Mouse (Mus musculus): ENCODE measurements around the gene Dgkg. TPM values are rescaled to one million over a fixed set of nuclear protein-coding genes. Genes with fewer than 3 reads are reported as not detected.

The Dgkg gene
- polyA plus RNA-seq, 1 experiment from 2014 or later = 2.1 TPM

DNA sequence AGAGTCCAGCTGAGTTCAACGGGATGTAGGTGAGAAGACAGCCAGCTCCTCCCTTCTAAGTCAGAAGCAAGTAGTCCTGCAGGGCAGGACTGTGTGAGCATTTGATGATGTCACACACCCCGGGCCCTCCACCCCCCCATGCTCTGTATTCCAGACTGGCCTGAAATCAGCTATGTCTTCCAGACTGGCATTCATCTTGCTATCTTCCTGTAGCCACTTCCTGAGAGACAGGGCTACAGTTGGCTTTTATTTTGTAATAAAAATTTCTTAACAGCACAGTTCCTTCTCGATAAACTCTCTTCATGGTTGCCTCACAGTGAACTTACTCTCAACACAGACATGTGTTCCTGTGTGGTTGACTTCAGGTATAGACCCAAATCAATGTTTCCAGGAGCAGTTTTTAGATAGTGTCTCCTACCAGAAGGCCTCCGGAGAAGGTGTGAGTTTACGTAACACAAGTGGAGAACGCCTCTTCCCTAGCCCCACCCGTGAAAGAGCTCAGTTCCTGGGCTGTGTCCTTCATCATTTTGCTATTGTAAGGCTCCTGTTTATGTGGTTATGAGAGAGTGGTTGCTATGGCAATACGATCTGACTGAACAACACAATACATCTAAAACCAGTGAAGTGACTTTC is 38.5 kb downstream of the Dgkg start:
- Histone ChIP-seq H3K4me3 (ENCODE audit: low read depth, low read length) (no peak overlapping the region), H3K27ac (ENCODE audit: low read depth, low read length) (no peak overlapping the region), H3K9me3 (replicated peaks; ENCODE audit: control insufficient read depth, low read length) (no peaks in the 10 kb centered on the region), H3K27me3 (replicated peaks; ENCODE audit: control insufficient read depth, insufficient read depth, low read length) (no peaks in the 10 kb centered on the region), H3K9ac (ENCODE audit: low read length) (no peak overlapping the region), H3K4me1 (ENCODE audit: control insufficient read depth, insufficient read depth, low read length) (no peaks in the 10 kb centered on the region), H3K36me3 (ENCODE audit: control insufficient read depth, insufficient read depth, low read length) (no peaks in the 10 kb centered on the region), H3K4me2 (ENCODE audit: low read length) (no peak overlapping the region)
- WGBS = 85% methylated on average over 8 of the region's 8 CpGs
- DNase-seq (ENCODE audit: low spot score) (peak; percentile 11), ATAC-seq (no peak)

DNA sequence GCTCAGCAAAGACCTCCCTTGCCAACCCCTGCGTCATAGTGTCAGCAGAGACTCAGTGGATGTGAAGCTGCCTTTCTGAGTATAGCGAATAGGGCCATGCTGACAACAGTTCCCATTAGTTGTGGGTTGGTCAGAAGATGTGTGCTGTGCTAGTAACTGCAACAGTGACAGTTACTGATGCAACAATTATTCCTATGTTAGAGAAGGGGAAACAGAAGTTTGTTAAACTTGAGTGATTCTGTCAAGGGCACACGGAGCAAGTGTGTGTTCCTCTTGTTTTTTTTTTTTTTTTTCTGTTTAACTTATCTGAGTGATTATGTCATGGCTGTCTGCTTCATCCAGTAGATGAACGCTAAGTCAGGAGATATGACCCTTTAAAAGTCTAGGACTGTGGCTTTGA is 41.2 kb downstream of the Dgkg start:
- H3K4me1 ChIP-seq (ENCODE audit: control insufficient read depth, insufficient read depth, low read length) = no peaks in the 10 kb centered on the region
- no peak overlapping the region for H3K27ac ChIP-seq (ENCODE audit: low read depth, low read length)
- H3K9ac ChIP-seq (ENCODE audit: low read length) = no peak overlapping the region
- no peak overlapping the region for H3K4me3 ChIP-seq (ENCODE audit: low read depth, low read length)
- no peaks in the 10 kb centered on the region for H3K9me3 ChIP-seq (replicated peaks; ENCODE audit: control insufficient read depth, low read length)
- no peak for ATAC-seq
- DNase-seq (ENCODE audit: low spot score) = no peak
- no peak overlapping the region for H3K4me2 ChIP-seq (ENCODE audit: low read length)
- no peaks in the 10 kb centered on the region for H3K36me3 ChIP-seq (ENCODE audit: control insufficient read depth, insufficient read depth, low read length)
- 89% methylated on average over 4 of the region's 4 CpGs for WGBS
- H3K27me3 ChIP-seq (replicated peaks; ENCODE audit: control insufficient read depth, insufficient read depth, low read length) = no peaks in the 10 kb centered on the region

DNA sequence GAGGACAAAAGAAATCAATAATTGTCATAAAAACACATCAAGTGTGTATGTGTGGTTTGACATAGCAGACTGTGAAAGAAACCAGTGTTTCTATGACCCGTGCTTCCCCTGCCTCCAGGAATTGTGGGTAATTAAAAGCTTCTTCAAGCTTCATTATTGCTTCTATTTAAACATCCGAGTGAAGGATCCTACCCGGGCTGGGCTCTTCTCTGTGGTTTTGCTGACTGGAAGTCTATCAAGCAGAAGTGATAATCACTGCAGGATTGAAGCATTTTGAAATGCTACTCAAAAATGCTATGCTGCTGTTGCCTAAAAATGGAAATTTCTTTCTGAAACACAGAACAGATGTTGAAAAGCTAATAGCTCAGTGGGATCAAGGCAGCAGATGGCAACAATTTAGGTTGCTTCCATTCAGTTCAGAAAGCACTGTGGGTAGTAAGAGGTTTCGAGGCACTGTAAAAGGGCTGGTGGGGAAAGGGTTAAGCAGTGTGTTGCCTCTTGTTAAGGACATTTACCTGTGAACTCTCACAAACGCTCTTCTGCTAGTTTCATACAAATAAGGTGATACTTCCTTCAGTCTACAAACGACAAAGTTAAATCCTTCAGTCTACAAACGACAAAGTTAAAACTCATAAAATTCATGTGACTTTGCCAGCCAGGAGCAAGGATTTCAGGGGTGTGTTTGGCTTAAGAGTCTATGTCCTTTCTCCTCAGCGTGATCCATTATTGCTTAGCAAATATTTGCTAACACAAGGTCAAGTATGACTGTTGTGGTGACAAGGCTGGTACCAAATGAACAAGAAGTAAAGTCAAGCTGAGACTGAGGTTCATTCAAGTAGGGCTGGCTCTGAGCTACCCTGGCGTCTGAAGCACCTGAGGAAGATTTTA is 43.6 kb downstream of the Dgkg start:
- H3K4me3 ChIP-seq (ENCODE audit: low read depth, low read length) = no peak overlapping the region
- H3K36me3 ChIP-seq (ENCODE audit: control insufficient read depth, insufficient read depth, low read length) = no peaks in the 10 kb centered on the region
- no peaks in the 10 kb centered on the region for H3K9me3 ChIP-seq (replicated peaks; ENCODE audit: control insufficient read depth, low read length)
- no peak overlapping the region for H3K4me2 ChIP-seq (ENCODE audit: low read length)
- no peak overlapping the region for H3K9ac ChIP-seq (ENCODE audit: low read length)
- H3K4me1 ChIP-seq (ENCODE audit: control insufficient read depth, insufficient read depth, low read length) = no peaks in the 10 kb centered on the region
- H3K27me3 ChIP-seq (replicated peaks; ENCODE audit: control insufficient read depth, insufficient read depth, low read length) = no peaks in the 10 kb centered on the region
- WGBS = 68% methylated on average over 9 of the region's 9 CpGs
- ATAC-seq = no peak
- no peak overlapping the region for H3K27ac ChIP-seq (ENCODE audit: low read depth, low read length)
- peak; percentile 32 for DNase-seq (ENCODE audit: low spot score)

DNA sequence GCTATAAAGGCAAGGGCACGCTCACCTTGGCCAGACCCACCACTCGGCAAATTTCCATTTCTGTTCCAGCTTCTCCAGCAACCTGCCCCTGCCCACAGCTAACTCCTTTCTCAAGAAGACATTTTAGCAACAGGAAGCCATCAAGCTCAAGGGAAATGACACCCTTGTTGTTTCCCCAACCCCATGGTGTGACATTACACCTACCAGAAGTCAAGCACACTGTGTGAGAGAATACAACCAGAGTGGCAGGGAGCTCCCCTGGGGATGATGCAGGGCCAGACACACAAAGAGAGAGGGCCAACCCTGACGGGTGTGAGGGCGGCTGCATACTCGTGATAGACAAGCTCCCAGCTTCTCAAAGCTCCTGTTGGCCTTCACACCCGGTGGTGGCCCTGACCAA is 49.0 kb downstream of the Dgkg start:
- no peak overlapping the region for H3K4me3 ChIP-seq (ENCODE audit: low read depth, low read length)
- no peaks in the 10 kb centered on the region for H3K36me3 ChIP-seq (ENCODE audit: control insufficient read depth, insufficient read depth, low read length)
- no peaks in the 10 kb centered on the region for H3K9me3 ChIP-seq (replicated peaks; ENCODE audit: control insufficient read depth, low read length)
- H3K9ac ChIP-seq (ENCODE audit: low read length) = no peak overlapping the region
- ATAC-seq (no peak), DNase-seq (ENCODE audit: low spot score) (no peak)
- no peak overlapping the region for H3K4me2 ChIP-seq (ENCODE audit: low read length)
- no peak overlapping the region for H3K27ac ChIP-seq (ENCODE audit: low read depth, low read length)
- 47% methylated on average over 6 of the region's 6 CpGs for WGBS
- no peaks in the 10 kb centered on the region for H3K27me3 ChIP-seq (replicated peaks; ENCODE audit: control insufficient read depth, insufficient read depth, low read length)
- H3K4me1 ChIP-seq (ENCODE audit: control insufficient read depth, insufficient read depth, low read length) = no peaks in the 10 kb centered on the region

DNA sequence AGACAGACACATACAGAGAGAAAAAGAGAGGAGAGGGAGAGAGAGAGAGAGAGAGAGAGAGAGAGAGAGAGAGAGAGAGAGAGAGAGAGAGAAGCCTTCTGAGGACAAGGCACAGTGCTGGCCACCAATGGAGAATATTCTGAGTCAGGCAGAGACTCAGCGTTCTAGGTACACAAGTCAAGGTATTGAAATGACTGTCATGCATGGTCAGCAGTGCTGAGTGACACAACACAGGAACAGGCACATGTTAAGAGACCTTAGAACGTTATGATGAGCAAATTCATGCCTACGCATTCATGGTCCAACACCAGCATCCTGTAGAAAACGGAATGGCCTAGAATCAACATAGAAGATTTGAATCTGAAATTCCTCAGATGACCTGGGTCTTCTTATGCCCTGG is 50.0 kb downstream of the Dgkg start:
- WGBS = 89% methylated on average over 4 of the region's 4 CpGs

DNA sequence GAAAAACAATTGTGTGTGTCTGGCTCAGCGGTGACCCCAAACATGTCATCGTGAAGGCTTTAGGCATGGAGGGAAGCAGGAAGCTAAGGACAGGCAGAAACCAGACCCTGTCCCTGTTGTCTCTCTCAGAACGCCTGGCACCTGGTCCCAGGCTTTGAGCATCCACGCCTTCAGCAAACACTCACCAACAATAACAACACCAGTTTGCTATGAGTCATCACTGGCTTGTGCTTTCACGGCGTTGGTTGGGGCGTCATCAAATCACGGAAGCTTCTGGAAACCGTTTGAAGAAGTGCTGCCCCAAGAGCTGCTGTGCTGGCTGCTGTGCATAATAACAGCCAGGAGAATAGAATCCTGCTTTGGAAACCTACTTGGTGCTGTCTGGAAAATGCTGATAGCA is 54.6 kb downstream of the Dgkg start:
- H3K36me3 ChIP-seq (ENCODE audit: control insufficient read depth, insufficient read depth, low read length) = no peaks in the 10 kb centered on the region
- WGBS = 87% methylated on average over 9 of the region's 9 CpGs
- H3K9ac ChIP-seq (ENCODE audit: low read length) = no peak overlapping the region
- no peak for DNase-seq (ENCODE audit: low spot score)
- no peak overlapping the region for H3K4me3 ChIP-seq (ENCODE audit: low read depth, low read length)
- no peaks in the 10 kb centered on the region for H3K27me3 ChIP-seq (replicated peaks; ENCODE audit: control insufficient read depth, insufficient read depth, low read length)
- no peaks in the 10 kb centered on the region for H3K9me3 ChIP-seq (replicated peaks; ENCODE audit: control insufficient read depth, low read length)
- H3K27ac ChIP-seq (ENCODE audit: low read depth, low read length) = no peak overlapping the region
- no peak overlapping the region for H3K4me2 ChIP-seq (ENCODE audit: low read length)
- H3K4me1 ChIP-seq (ENCODE audit: control insufficient read depth, insufficient read depth, low read length) = no peaks in the 10 kb centered on the region
- ATAC-seq = no peak

More for the DNA sequence above, 50.0 kb downstream of the Dgkg start:
- no peak overlapping the region for H3K9ac ChIP-seq (ENCODE audit: low read length)
- ATAC-seq (no peak), DNase-seq (ENCODE audit: low spot score) (no peak)
- H3K4me2 ChIP-seq (ENCODE audit: low read length) = no peak overlapping the region
- H3K4me3 ChIP-seq (ENCODE audit: low read depth, low read length) = no peak overlapping the region
- H3K36me3 ChIP-seq (ENCODE audit: control insufficient read depth, insufficient read depth, low read length) = no peaks in the 10 kb centered on the region
- no peaks in the 10 kb centered on the region for H3K9me3 ChIP-seq (replicated peaks; ENCODE audit: control insufficient read depth, low read length)
- H3K27me3 ChIP-seq (replicated peaks; ENCODE audit: control insufficient read depth, insufficient read depth, low read length) = no peaks in the 10 kb centered on the region
- H3K27ac ChIP-seq (ENCODE audit: low read depth, low read length) = no peak overlapping the region
- no peaks in the 10 kb centered on the region for H3K4me1 ChIP-seq (ENCODE audit: control insufficient read depth, insufficient read depth, low read length)

DNA sequence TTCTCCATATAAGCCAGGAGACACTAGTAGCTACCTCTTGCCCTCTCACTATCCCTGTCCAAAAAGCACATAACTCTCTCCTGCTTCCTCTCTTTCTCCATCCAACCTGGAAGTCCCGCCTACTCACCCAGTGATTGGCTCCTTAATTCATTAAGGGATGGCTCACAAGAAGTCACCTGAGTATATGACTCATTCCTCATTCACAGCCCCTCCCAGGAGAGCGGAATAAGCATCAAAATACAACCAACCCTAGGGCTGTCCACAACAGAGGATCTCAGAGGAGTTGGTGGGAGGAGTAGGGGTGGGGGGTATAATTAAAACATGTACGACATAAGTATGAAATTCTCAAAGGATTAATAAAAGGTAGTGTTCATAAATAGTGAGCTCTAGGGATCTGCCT is 55.3 kb downstream of the Dgkg start:
- Histone ChIP-seq H3K9ac (ENCODE audit: low read length) (no peak overlapping the region), H3K9me3 (replicated peaks; ENCODE audit: control insufficient read depth, low read length) (no peaks in the 10 kb centered on the region), H3K36me3 (ENCODE audit: control insufficient read depth, insufficient read depth, low read length) (no peaks in the 10 kb centered on the region), H3K4me3 (ENCODE audit: low read depth, low read length) (no peak overlapping the region), H3K4me2 (ENCODE audit: low read length) (no peak overlapping the region), H3K27ac (ENCODE audit: low read depth, low read length) (no peak overlapping the region), H3K4me1 (ENCODE audit: control insufficient read depth, insufficient read depth, low read length) (no peaks in the 10 kb centered on the region), H3K27me3 (replicated peaks; ENCODE audit: control insufficient read depth, insufficient read depth, low read length) (no peaks in the 10 kb centered on the region)
- WGBS = 78% methylated on average over 3 of the region's 3 CpGs
- ATAC-seq (no peak), DNase-seq (ENCODE audit: low spot score) (no peak)

DNA sequence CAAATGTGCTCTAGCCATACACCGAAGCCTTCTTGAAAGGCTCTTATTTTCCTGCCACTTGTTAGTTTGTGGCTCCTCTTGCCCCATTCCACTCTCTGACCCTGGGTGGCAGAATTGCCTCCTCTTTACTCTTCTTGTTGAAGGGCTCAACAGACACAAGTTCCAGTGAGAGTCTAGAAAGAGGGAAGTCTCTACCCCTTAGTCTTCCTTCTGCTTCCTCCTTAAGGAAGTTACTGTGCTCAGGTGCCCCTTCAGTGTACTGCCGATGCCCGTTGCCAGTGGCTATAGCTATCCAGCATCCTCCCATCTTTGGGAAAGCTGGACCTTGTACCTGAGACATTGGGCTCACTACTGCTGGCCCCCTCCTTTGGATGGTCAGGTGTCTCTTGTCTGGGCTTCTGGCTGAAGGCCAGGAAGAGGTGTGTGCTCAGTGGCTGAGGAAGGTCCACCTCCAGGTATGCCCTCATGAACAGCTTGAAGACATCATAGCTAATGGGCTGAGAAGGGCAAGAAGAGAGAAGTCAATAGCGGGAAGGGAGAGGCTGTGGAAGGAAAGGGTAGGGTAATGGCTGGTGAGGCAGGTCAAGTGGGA is 56.8 kb downstream of the Dgkg start:
- H3K27ac ChIP-seq (ENCODE audit: low read depth, low read length) = no peak overlapping the region
- no peak overlapping the region for H3K4me2 ChIP-seq (ENCODE audit: low read length)
- H3K4me3 ChIP-seq (ENCODE audit: low read depth, low read length) = no peak overlapping the region
- H3K4me1 ChIP-seq (ENCODE audit: control insufficient read depth, insufficient read depth, low read length) = no peaks in the 10 kb centered on the region
- 83% methylated on average over 4 of the region's 4 CpGs for WGBS
- DNase-seq (ENCODE audit: low spot score) (no peak), ATAC-seq (no peak)
- H3K36me3 ChIP-seq (ENCODE audit: control insufficient read depth, insufficient read depth, low read length) = no peaks in the 10 kb centered on the region
- no peaks in the 10 kb centered on the region for H3K9me3 ChIP-seq (replicated peaks; ENCODE audit: control insufficient read depth, low read length)
- no peaks in the 10 kb centered on the region for H3K27me3 ChIP-seq (replicated peaks; ENCODE audit: control insufficient read depth, insufficient read depth, low read length)
- no peak overlapping the region for H3K9ac ChIP-seq (ENCODE audit: low read length)

DNA sequence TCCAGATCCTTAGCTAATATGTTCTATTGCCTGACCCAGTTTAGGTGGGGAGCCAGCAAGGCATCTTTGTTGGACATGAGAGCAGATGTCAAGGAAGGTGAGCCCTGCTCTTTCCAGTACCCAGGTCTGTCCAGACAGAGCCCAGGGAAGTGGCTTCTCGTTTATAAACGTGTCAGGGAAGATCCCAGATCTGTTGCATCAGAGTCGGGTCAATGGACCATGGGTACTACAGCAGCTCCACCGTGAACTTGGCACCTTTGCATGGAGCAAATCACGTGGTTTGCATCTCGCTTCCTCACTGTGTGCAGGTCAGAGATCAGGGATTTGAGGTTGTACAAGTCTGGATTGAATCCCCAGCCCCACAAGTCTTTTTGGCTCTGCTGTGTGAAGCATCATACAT is 58.3 kb downstream of the Dgkg start:
- Histone ChIP-seq H3K9ac (ENCODE audit: low read length) (no peak overlapping the region), H3K27ac (ENCODE audit: low read depth, low read length) (no peak overlapping the region), H3K4me3 (ENCODE audit: low read depth, low read length) (no peak overlapping the region), H3K27me3 (replicated peaks; ENCODE audit: control insufficient read depth, insufficient read depth, low read length) (no peaks in the 10 kb centered on the region), H3K4me1 (ENCODE audit: control insufficient read depth, insufficient read depth, low read length) (no peaks in the 10 kb centered on the region), H3K9me3 (replicated peaks; ENCODE audit: control insufficient read depth, low read length) (no peaks in the 10 kb centered on the region), H3K36me3 (ENCODE audit: control insufficient read depth, insufficient read depth, low read length) (no peaks in the 10 kb centered on the region), H3K4me2 (ENCODE audit: low read length) (no peak overlapping the region)
- ATAC-seq = no peak
- 83% methylated on average over 6 of the region's 6 CpGs for WGBS
- DNase-seq (ENCODE audit: low spot score) = no peak

All from forebrain, embryonic 14.5 days (tissue).